Comparison of ENCODE assay signal across 29 mouse cellular contexts in the genomic region with DNA sequence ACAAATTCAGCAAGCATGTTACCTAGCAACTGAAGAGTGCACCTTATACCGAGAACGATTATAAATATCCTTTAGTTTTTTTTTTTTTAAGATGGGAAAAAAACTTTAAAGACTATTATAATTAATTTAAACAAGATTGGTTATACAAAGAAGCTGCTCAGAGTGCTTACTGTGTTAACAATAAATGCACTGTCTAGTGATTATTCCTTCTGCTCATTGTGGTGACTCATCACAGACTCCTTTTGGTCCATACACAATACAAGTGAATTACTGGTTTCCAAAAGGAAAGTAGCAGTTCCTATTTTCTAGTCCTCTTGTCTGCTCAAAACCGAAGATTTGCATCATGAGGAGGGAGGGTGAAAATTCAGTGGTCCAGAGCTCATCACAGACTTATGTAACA.
A peak's percentile ranks its signal among the peaks of the same experiment; 100 is the strongest.
DNase-seq lines count a peak whose midpoint lies in the region; ATAC-seq and TF ChIP-seq lines count a peak whose summit lies in the region.
"Had no signal": no experiment of that assay in that cellular context is flagged by ENCODE, and none has a peak within 500 bp of the region (broad histone marks: within the 10 kb centered on the region; RNA-seq: fewer than 3 reads in every experiment).

No protein-coding gene starts in this region.

- H3K9me3 ChIP-seq in hindbrain, embryonic 16.5 days (ENCODE audit: control insufficient read depth, low read length), result no peaks in the 10 kb centered on the region
- H3K9me3 ChIP-seq in hindbrain, embryonic 11.5 days (ENCODE audit: control insufficient read depth, low read length), result no peaks in the 10 kb centered on the region
- H3K9me3 ChIP-seq: embryonic facial prominence, embryonic 10.5 days; embryonic facial prominence, embryonic 13.5 days; forebrain, embryonic 13.5 days; hindbrain, embryonic 13.5 days had no signal

- no peak overlapping the region for H3K4me3 ChIP-seq in hindbrain, embryonic 16.5 days (ENCODE audit: low read length)
- H3K4me3 ChIP-seq in hindbrain, embryonic 11.5 days (ENCODE audit: low read depth, low read length), result no peak overlapping the region
- no peak overlapping the region for H3K4me3 ChIP-seq in left cerebral cortex, adult 2 months
- H3K4me3 ChIP-seq: embryonic facial prominence, embryonic 10.5 days; embryonic facial prominence, embryonic 13.5 days; erythroblast, embryonic 14.5 days; forebrain, embryonic 13.5 days; hindbrain, embryonic 13.5 days had no signal

- H3K4me1 ChIP-seq in hindbrain, embryonic 16.5 days (ENCODE audit: control insufficient read depth, insufficient read depth, low read depth, low read length), result no peaks in the 10 kb centered on the region
- H3K4me1 ChIP-seq in hindbrain, embryonic 11.5 days (replicated peaks; ENCODE audit: control insufficient read depth, insufficient read depth, low read length), result no peaks in the 10 kb centered on the region
- H3K4me1 ChIP-seq: embryonic facial prominence, embryonic 10.5 days; embryonic facial prominence, embryonic 13.5 days; forebrain, embryonic 13.5 days; hindbrain, embryonic 13.5 days had no signal

- H3K27ac ChIP-seq in hindbrain, embryonic 16.5 days (ENCODE audit: low read depth, low read length), result no peak overlapping the region
- no peak overlapping the region for H3K27ac ChIP-seq in hindbrain, embryonic 11.5 days (ENCODE audit: low read depth, low read length)
- no peak overlapping the region for H3K27ac ChIP-seq in left cerebral cortex, adult 2 months
- H3K27ac ChIP-seq: embryonic facial prominence, embryonic 10.5 days; embryonic facial prominence, embryonic 13.5 days; forebrain, embryonic 13.5 days; hindbrain, embryonic 13.5 days; hindbrain, postnatal 0 days had no signal

- intact Hi-C loops in left cerebral cortex, postnatal 25 days (cut with DNase I), result no loop called here
- intact Hi-C loops in left cerebral cortex, adult 2 months (cut with DNase I), result loop anchor here (5.0 kb wide), 1 partner anchor 304 kb away; no protein-coding TSS in a partner anchor

- no peak for TF ChIP-seq CTCF in left cerebral cortex, adult 2 months (IDR thresholded peaks at IDR 0.05)

- no peaks in the 10 kb centered on the region for H3K27me3 ChIP-seq in hindbrain, embryonic 16.5 days (replicated peaks; ENCODE audit: control insufficient read depth, insufficient read depth, low read length)
- no peaks in the 10 kb centered on the region for H3K27me3 ChIP-seq in hindbrain, embryonic 11.5 days (ENCODE audit: control insufficient read depth, insufficient read depth, low read length)
- H3K27me3 ChIP-seq: embryonic facial prominence, embryonic 13.5 days; forebrain, embryonic 13.5 days; hindbrain, embryonic 13.5 days had no signal

- no peak for DNase-seq in hindbrain, embryonic 11.5 days (ENCODE audit: low spot score)
- peak; percentile 16 to 25 for DNase-seq in left cerebral cortex, postnatal 25 days (ENCODE audit: low spot score in 2 of 2)
- no peak for DNase-seq in left cerebral cortex, adult 2 months (ENCODE audit: extremely low spot score in 1 of 2, low spot score in 2 of 2)
- peak; percentile 37 for DNase-seq in MN1 (ENCODE audit: low spot score)
- DNase-seq in adrenal gland, postnatal 25 days, result no peak
- DNase-seq: adrenal gland, postnatal 10 days; B cell, adult 2 months; cerebellum, adult 11-12 months; cerebellum, adult 8-10 months; cerebellum, postnatal 10 days; cerebellum, postnatal 36 days; embryo, embryonic 11 days; gastrocnemius, postnatal 10 days; gastrocnemius, postnatal 36 days; heart, adult 11 months had no signal

- no peaks in the 10 kb centered on the region for H3K36me3 ChIP-seq in hindbrain, embryonic 16.5 days (ENCODE audit: control insufficient read depth, insufficient read depth, low read length)
- H3K36me3 ChIP-seq in hindbrain, embryonic 11.5 days (ENCODE audit: control insufficient read depth, insufficient read depth, low read length), result no peaks in the 10 kb centered on the region
- H3K36me3 ChIP-seq: embryonic facial prominence, embryonic 10.5 days; embryonic facial prominence, embryonic 13.5 days; hindbrain, embryonic 13.5 days had no signal

- 68% methylated on average over 3 of the region's 3 CpGs for WGBS in hindbrain, embryonic 16.5 days
- 85% methylated on average over 3 of the region's 3 CpGs for WGBS in hindbrain, embryonic 11.5 days

- ATAC-seq in hindbrain, embryonic 16.5 days, result 0 out of 2 replicates have a peak, but pooled peaks have one; percentile 42
- no peak for ATAC-seq in hindbrain, embryonic 11.5 days (ENCODE audit: low FRiP score)
- peak; percentile 27; the same call in 1 of the 2 replicates for ATAC-seq in granulocyte monocyte progenitor cell, adult 5-6 weeks (replicated peaks; ENCODE audit: poor library complexity, severe bottlenecking)
- no peak for ATAC-seq in frontal cortex, adult (ENCODE audit: low TSS enrichment)
- ATAC-seq: forebrain, embryonic 13.5 days; forebrain, embryonic 16.5 days; hindbrain, postnatal 0 days; inflammation-experienced regulatory T-cells, adult 6 months; intestine, embryonic 16.5 days; Patski had no signal

- H3K9ac ChIP-seq in hindbrain, embryonic 16.5 days (ENCODE audit: low read depth, low read length), result no peak overlapping the region
- no peak overlapping the region for H3K9ac ChIP-seq in hindbrain, embryonic 11.5 days (ENCODE audit: low read depth, low read length)
- H3K9ac ChIP-seq: embryonic facial prominence, embryonic 13.5 days; forebrain, embryonic 13.5 days; hindbrain, embryonic 13.5 days had no signal

- no peak overlapping the region for H3K4me2 ChIP-seq in hindbrain, embryonic 16.5 days (ENCODE audit: low read length)
- H3K4me2 ChIP-seq in hindbrain, embryonic 11.5 days (replicated peaks; ENCODE audit: low read depth, low read length), result no peak overlapping the region
- H3K4me2 ChIP-seq: embryonic facial prominence, embryonic 13.5 days; forebrain, embryonic 13.5 days; heart, embryonic 11.5 days; hindbrain, embryonic 13.5 days had no signal

Comparison
In these comparisons a context has a peak if more than half of its experiments do, and no peak if none do; other contexts are left out.
1. ATAC-seq: peak in hindbrain, embryonic 16.5 days (single experiment) and granulocyte monocyte progenitor cell, adult 5-6 weeks (single experiment); none in hindbrain, embryonic 11.5 days (single experiment) and frontal cortex, adult (single experiment).
2. DNase-seq: peak in left cerebral cortex, postnatal 25 days (2 of 2) and MN1 (single experiment); none in hindbrain, embryonic 11.5 days (single experiment), left cerebral cortex, adult 2 months (0 of 2) and adrenal gland, postnatal 25 days (single experiment).